Mouse (Mus musculus) kidney, adult 9 months (tissue): ENCODE results near the gene Sept6.

Source experiments
- DNase-seq: peaks from one replicate; pipeline ENCODE4 v3.0.0; 2022

Sept6 gene

DNA sequence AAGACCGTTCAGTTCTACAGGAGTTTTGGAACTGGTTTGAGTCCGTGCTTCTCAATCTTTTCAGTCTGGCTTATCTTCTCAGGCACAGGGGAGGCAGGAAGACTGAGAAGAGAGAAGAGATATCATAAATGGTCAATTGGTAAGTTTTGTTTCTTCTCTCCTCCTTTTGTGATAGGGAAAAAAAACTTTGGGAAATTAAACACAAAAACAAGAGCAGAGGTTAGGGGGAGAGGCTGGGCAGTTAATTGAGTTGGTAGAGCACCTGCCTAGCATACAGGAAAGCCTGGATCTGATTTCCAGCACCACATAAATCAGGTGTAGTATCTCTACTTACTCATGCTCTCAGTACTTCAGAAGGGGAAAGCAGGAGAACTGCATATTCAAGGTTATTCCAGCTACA lies at the start of gene Sept6:
TSS of gene Sept6 (minus strand) at position 101 of the 400 bp plus-strand sequence.
- no peak for DNase-seq

DNA sequence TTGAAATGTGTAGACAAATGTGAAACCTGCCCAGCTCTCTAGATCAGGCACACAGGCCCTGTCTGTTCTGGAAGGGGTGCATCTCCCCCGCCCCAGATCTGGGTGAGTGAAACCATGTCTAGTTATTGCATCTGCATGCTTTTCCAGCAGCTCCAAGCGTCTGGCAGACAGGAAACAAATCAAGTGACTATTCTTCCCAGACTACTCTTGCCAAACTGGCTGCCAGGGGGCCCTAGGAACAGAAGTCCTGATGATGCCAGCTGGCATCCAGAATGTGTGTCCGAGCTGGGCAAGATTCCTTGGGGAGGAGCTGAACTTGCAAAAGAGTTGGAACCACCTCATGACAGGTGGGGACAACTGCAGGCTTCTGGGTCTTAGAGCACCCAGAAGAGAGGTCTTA lies 36.8 kb upstream of the Sept6 start:
- DNase-seq: no peak

DNA sequence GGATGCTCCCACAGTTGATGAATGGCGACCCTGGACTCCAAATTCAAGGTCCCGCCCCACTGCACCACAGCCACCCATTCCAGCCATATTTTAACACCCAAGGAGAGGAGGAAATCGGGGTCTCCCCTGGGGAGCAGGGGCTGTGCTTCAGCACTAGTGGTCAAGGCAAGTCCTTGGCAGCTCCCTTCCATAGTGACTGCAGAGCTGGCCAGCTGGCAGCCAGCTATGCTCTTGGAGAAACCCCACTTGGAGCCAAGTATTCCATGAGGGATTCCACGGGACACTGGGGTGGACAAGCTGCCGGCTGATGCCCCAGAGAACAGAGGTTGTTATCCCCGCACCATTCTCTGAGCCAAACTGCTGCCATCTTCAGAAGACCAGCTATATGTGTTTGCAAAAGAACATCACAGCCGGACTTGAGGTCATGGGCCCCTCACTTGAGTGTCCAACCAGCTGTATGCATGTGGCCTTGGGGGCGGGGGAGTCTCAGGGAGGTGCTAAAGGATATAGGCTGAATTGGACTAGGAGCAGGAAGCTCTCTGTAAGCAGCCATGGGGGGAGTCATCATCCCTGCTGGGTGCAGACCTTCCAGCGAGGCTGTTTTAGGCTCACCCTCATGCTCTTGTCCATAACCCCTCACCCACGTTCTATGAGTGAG lies 32.2 kb upstream of the Sept6 start:
- DNase-seq: no peak

- DNase-seq: peak; percentile 52
These were observed 31.1 kb upstream of the Sept6 start for GRCm38 (mm10) chrX:37022690-37023089.

GRCm38 (mm10) chrX:37019045-37019444 lies 27.5 kb upstream of the Sept6 start:
- DNase-seq: peak; percentile 2

GRCm38 (mm10) chrX:37018150-37018654 lies 26.6 kb upstream of the Sept6 start:
- no peak for DNase-seq

DNA sequence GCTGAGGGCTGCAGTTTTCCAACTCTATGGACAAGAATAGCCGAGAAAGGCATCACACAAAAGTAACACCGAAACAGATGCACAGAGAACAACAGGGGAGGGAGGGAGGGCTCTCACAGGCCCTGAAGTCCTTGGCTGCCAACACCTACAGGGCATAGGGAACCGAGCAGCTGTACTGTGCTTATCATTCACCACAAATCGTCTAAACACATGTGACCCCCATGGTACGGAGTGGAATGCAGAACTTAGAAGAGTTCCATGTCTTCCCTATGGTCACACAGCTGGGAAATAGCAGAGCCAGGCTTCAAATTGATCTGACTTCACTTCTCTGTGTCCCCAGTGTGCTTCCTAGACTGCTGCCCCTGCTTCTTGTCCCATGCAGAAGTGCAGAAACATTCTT lies 22.3 kb upstream of the Sept6 start:
- no peak for DNase-seq

DNA sequence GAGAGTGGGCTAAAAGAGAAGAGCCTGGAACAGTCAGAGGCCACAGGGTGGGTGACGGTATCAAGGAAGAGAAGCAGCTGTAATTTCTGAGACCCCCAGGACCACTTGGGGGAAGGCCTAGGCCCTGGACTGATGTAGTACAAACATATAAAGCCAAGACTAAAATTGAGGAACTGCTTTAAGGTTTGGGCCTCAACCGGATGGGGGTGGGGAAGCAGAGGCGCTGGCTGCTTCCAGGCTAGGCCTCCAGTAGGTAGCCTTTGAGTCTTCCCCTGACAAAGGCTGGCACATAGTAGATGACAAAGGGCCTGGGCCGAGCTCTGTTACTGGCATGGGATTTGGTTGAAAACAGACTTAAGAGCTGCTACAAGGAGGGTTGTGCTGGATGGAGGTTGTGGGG lies 555 bp downstream of the Sept6 start:
- DNase-seq: no peak

DNA sequence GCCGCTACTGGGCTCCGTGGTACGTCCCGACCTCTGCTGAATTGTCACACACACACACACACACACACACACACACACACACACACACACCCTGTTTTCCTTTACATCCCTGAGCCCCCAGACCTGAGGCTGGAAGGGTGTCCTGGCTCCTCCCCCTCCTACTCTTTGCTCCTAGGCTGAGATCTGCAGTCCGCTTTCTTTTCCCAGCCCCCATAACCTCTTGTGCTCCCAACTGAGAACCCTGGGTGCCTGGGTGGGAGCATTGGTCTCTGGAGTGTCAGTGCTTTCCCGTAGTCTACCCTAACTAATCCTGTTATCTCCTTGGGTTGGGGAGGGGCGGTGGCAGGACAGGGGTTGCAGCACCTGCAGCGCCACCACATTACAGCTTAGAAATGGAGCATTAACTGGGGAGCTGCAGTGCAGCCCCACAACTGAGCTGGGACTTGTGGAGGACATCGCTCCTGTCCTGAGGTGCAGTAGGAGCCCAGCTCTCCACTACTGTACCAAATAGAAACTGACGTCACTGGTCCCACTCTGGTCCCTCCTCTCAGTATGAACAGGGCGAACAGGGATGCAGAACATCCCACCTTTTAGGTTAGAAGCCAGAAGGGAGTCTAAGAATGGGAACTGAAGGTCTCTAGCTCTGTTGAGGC lies 1.7 kb downstream of the Sept6 start:
- no peak for DNase-seq

GRCm38 (mm10) chrX:36989234-36989751 lies 2.3 kb downstream of the Sept6 start:
- peak; percentile 52 for DNase-seq

DNA sequence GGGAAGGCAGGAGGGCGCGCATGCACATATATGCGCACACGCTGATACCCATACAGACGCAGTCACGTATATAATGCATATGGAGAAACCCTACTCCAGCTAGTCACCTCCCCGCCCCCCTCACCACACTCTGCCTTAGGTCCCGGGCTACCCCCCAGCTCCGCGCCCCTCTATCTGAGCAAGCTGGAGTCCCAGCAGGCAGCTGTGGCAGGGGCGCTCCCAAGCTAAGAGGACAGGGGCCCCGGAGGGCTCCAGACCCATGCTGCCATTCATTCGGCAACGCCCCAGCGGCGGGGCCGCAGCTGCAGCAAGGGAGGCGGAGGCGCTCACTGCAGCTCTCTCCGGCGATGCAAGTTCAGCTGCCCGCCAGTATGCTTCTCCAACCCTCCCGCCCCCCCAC lies 2.8 kb downstream of the Sept6 start:
- no peak for DNase-seq

- DNase-seq: no peak
These were observed 3.7 kb downstream of the Sept6 start for GRCm38 (mm10) chrX:36987851-36988250.

DNA sequence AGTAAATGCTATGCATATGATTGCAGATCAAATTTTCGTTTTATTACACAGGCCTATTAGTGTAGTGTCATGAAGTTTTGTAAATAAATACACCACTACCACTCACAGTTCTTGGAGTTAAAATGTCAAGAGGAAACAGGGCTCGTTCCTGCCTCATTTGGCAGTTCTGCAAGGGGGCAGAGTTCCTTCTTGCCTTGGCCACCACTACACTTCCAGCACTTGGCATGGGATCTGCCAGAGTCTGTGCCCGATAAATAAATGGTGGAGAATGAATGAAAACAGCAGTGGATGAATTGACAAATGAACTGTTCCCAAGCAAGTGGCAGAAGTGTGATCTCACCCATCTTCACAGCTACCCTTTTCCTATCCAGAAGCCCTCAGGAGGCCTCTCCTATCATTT lies 6.6 kb downstream of the Sept6 start:
- DNase-seq: no peak

DNA sequence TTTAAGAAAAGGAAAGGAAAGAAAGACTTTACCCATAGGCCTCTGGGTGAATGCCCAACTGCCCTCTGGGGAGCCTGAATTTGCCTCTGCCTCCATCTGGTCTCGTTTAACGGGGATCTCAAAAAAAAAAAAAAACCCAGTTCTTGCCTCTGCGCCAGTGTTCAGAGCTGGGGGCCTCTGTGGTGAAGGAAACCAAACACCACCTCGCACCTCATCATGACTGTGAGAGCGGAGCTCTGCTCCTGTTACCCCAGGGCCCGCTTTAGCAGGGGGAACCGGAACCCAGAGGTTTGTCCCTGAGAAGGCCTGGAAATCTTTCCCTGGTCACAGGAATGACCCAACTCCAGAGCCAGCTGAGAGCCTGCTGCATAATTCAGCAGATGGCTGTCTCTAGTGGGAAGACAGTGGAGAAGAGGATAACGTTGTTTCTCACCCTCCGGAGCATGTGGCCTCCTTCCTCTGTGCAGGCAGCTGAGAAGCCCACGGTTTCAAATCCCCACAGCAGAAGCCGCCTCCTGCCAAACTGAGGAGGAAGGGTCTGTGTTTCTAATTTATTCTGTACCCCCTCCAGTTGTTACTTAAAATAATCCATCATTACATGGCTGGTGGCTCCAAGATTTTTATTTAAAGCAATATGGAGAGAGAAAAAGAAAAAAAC lies 7.8 kb downstream of the Sept6 start:
- DNase-seq: no peak

GRCm38 (mm10) chrX:36982892-36983653 lies 8.5 kb downstream of the Sept6 start:
- DNase-seq: no peak

DNA sequence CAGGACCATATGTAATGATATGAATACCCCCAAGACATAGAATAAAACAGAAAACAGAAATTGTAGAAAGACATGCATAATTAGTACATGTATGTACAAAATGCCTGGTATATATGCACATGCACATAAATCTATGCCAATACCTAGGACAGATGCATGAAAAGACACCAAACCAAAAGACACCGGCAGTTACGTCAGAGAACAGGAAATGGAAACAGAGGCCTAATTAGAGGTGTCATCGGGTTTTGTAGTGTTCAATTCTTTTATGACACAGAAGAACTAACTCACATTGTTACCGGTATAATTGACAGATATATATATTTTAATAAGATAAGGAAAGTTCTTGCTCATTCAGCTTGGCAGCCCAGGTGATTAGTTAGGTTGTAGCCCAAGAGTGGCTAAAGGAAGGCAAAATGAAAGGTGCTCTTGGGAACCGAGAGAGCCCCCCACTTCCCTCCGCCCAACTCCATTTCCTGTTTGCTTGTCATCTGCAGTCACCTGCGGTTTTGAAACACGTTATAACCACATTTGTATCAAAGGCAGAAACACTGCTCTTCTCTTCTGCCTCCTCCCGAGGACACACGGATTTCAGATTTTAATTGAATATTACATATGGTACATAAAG lies 10.9 kb downstream of the Sept6 start:
- no peak for DNase-seq

GRCm38 (mm10) chrX:36977863-36978262 lies 13.7 kb downstream of the Sept6 start:
- DNase-seq: no peak

DNA sequence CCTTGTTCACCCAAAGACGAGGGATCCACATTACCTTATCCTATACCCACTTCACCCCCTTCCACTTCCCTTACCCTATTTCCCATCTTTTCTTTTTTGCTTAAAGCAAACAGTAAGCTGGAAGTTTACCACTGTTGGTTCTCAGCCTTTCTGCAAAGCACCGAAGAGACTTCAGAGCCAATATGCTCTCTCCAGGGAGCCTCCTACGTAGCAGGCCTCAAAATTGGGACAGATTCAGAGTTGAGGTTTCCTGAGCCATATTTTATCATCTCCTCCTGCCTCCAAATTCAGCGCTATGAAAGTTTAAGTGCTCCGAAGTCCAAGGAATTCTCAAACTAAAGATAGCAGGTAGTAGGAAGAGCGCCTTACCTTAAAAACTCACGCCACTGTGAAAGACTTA lies 14.6 kb downstream of the Sept6 start:
- no peak for DNase-seq

GRCm38 (mm10) chrX:36976272-36976671 lies 15.3 kb downstream of the Sept6 start:
- DNase-seq: no peak

GRCm38 (mm10) chrX:36974905-36975304 lies 16.7 kb downstream of the Sept6 start:
- no peak for DNase-seq

DNA sequence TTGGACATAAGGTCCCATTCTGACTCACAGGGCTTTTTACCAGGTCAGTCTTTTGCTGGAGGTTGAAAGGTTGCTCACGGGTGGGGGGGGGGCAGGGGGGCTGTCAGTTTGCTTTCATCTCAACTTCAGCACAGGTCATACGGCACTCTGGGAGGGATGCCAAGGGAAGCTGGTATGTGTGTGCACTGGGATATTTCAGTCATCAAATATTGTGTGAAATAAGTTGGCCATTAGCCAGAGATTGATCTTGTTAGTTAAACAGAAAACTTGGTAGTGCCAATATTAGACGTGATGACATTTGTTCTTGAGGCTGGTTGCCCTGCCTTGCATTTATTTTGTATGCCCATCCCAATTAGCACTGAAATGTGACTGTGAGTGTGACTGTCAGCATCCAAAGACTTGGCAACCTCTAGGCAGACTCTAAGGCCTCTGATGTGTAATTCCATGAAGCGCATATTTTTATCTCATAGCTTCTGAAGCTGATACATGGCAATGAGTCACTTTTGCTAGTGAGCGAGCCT lies 18.6 kb downstream of the Sept6 start:
- DNase-seq: no peak

- DNase-seq: no peak
These were observed 20.4 kb downstream of the Sept6 start for GRCm38 (mm10) chrX:36971156-36971555.
